Mouse (Mus musculus) spleen, adult 10 weeks (tissue): Measurements from ENCODE around the gene Sdr39u1. TPM values are rescaled to one million over a fixed set of nuclear protein-coding genes. Genes with fewer than 3 reads are reported as not detected.

Experiments used
- polyA plus RNA-seq: library from polyadenylated mRNA; stranded (reverse); fragments of 350-450 nt; fragmentation: Illumina TruSeq; extraction: RNeasy Lipid Tissue Mini Kit (QIAGEN cat#74804); gene quantifications from one replicate; pipeline ENCODE4 v1.2.3, GENCODE M21; 2015; ENCODE audit warnings: low replicate concordance; ENCODE audit not compliant: insufficient read depth

The Sdr39u1 gene
- polyA plus RNA-seq = 28.8 TPM

GRCm38 (mm10) chr14:55899701-55900413 is at the start of gene Sdr39u1:
Gene Sdr39u1, minus strand, starts transcription at chr14:55900293.

GRCm38 (mm10) chr14:55944575-55944974 is 44.5 kb upstream of the Sdr39u1 start, which contains the start of gene Cma1:
Gene Cma1, minus strand, starts transcription at chr14:55944675.

GRCm38 (mm10) chr14:55884713-55885113 is 15.4 kb downstream of the Sdr39u1 start, which contains the start of gene Khnyn:
Gene Khnyn, plus strand, starts transcription at chr14:55884947.

GRCm38 (mm10) chr14:55884166-55884565 is 15.9 kb downstream of the Sdr39u1 start, which contains the start of gene Cbln3:
Gene Cbln3, minus strand, starts transcription at chr14:55884392.

GRCm38 (mm10) chr14:55853621-55854285 is 46.3 kb downstream of the Sdr39u1 start, which contains the start of gene Nynrin:
Gene Nynrin, plus strand, starts transcription at chr14:55854010.

Other genes with a start within 250 kb of the Sdr39u1 start
- gene Mdp1, start 239.8 kb downstream of the Sdr39u1 start, polyA plus RNA-seq = 71.8 TPM
- gene Gmpr2, start 228.4 kb downstream of the Sdr39u1 start, polyA plus RNA-seq = 54.9 TPM
- gene Nedd8, start 228.2 kb downstream of the Sdr39u1 start, polyA plus RNA-seq = 226 TPM
- 54.5 TPM for gene Tinf2, start 218.5 kb downstream of the Sdr39u1 start, polyA plus RNA-seq
- 15.3 TPM for gene Tgm1, start 186.4 kb downstream of the Sdr39u1 start, polyA plus RNA-seq
- gene Rabggta, start 178.0 kb downstream of the Sdr39u1 start, polyA plus RNA-seq = 19.2 TPM
- 90.3 TPM for gene Dhrs1, start 154.6 kb downstream of the Sdr39u1 start, polyA plus RNA-seq
- gene Nop9, start 154.6 kb downstream of the Sdr39u1 start, polyA plus RNA-seq = 22.0 TPM
- gene Cideb, start 141.8 kb downstream of the Sdr39u1 start, polyA plus RNA-seq = not detected
- 0.28 TPM for gene Ltb4r2, start 138.9 kb downstream of the Sdr39u1 start, polyA plus RNA-seq
- gene Ltb4r1, start 134.3 kb downstream of the Sdr39u1 start, polyA plus RNA-seq = 1.8 TPM
- 3.7 TPM for gene Adcy4, start 116.2 kb downstream of the Sdr39u1 start, polyA plus RNA-seq
- 53.5 TPM for gene Ripk3, start 111.4 kb downstream of the Sdr39u1 start, polyA plus RNA-seq
- gene Nfatc4, start 77.1 kb downstream of the Sdr39u1 start, polyA plus RNA-seq = 3.8 TPM
- 2.3 TPM for gene Nynrin, start 46.3 kb downstream of the Sdr39u1 start, polyA plus RNA-seq
- gene Cbln3, start 15.9 kb downstream of the Sdr39u1 start, polyA plus RNA-seq = 0.12 TPM
- 59.4 TPM for gene Khnyn, start 15.3 kb downstream of the Sdr39u1 start, polyA plus RNA-seq
- gene Cma1, start 44.4 kb upstream of the Sdr39u1 start, polyA plus RNA-seq = 4.4 TPM
- not detected for gene Cma2, start 50.7 kb upstream of the Sdr39u1 start, polyA plus RNA-seq
- gene Mcpt1, start 117.7 kb upstream of the Sdr39u1 start, polyA plus RNA-seq = not detected
- gene Mcpt9, start 130.2 kb upstream of the Sdr39u1 start, polyA plus RNA-seq = not detected
- gene Mcpt2, start 141.7 kb upstream of the Sdr39u1 start, polyA plus RNA-seq = 0.32 TPM
- 3.9 TPM for gene Mcpt4, start 162.0 kb upstream of the Sdr39u1 start, polyA plus RNA-seq
- gene Mcpt8, start 185.0 kb upstream of the Sdr39u1 start, polyA plus RNA-seq = 0.79 TPM
- 0.68 TPM for gene Ctsg, start 202.3 kb upstream of the Sdr39u1 start, polyA plus RNA-seq
- not detected for gene Gzme, start 220.3 kb upstream of the Sdr39u1 start, polyA plus RNA-seq
- not detected for gene Gzmd, start 232.3 kb upstream of the Sdr39u1 start, polyA plus RNA-seq